Comparison of ENCODE assay signal across 9 mouse cellular contexts in genomic region chr11:30161744-30162143, GRCm38 (mm10).
DNase-seq lines count a peak whose midpoint lies in the region; ATAC-seq and TF ChIP-seq lines count a peak whose summit lies in the region.
"Had no signal": no experiment of that assay in that cellular context is flagged by ENCODE, and none has a peak within 500 bp of the region (broad histone marks: within the 10 kb centered on the region; RNA-seq: fewer than 3 reads in every experiment).

No protein-coding gene starts in this region.

- H3K9me3 ChIP-seq in kidney, embryonic 15.5 days (replicated peaks) = no peaks in the 10 kb centered on the region
- H3K9me3 ChIP-seq in neural tube, embryonic 13.5 days = no peaks in the 10 kb centered on the region
- no peaks in the 10 kb centered on the region for H3K9me3 ChIP-seq in neural tube, embryonic 15.5 days (replicated peaks)
- no peaks in the 10 kb centered on the region for H3K9me3 ChIP-seq in forebrain, embryonic 12.5 days
- H3K9me3 ChIP-seq: forebrain, embryonic 10.5 days had no signal

- H3K4me2 ChIP-seq in kidney, embryonic 15.5 days = no peak overlapping the region
- no peak overlapping the region for H3K4me2 ChIP-seq in neural tube, embryonic 13.5 days
- no peak overlapping the region for H3K4me2 ChIP-seq in neural tube, embryonic 15.5 days
- no peak overlapping the region for H3K4me2 ChIP-seq in forebrain, embryonic 12.5 days

- H3K27me3 ChIP-seq in cerebellum, adult 2 months (ENCODE audit: control insufficient read depth, insufficient read depth, low read length) = no peaks in the 10 kb centered on the region
- no peaks in the 10 kb centered on the region for H3K27me3 ChIP-seq in kidney, embryonic 15.5 days
- no peaks in the 10 kb centered on the region for H3K27me3 ChIP-seq in neural tube, embryonic 13.5 days
- no peaks in the 10 kb centered on the region for H3K27me3 ChIP-seq in neural tube, embryonic 15.5 days (replicated peaks)
- no peaks in the 10 kb centered on the region for H3K27me3 ChIP-seq in forebrain, embryonic 12.5 days

- no peak for DNase-seq in cerebellum, adult 2 months
- DNase-seq in cerebellum, adult 8-10 months = no peak
- DNase-seq in kidney, postnatal 4 days = no peak

- TF ChIP-seq POLR2A in cerebellum, adult 2 months (IDR thresholded peaks at IDR 0.05; ENCODE audit: borderline replicate concordance, insufficient read depth, low read length) = no peak

- no peak overlapping the region for H3K9ac ChIP-seq in kidney, embryonic 15.5 days
- H3K9ac ChIP-seq in neural tube, embryonic 13.5 days = no peak overlapping the region
- no peak overlapping the region for H3K9ac ChIP-seq in neural tube, embryonic 15.5 days (replicated peaks)
- no peak overlapping the region for H3K9ac ChIP-seq in forebrain, embryonic 12.5 days

- 92% methylated on average over 1 of the region's 1 CpGs for WGBS in cerebellum, adult 2 months
- 79% methylated on average over 1 of the region's 1 CpGs for WGBS in kidney, embryonic 15.5 days
- 81% methylated on average over 1 of the region's 1 CpGs for WGBS in neural tube, embryonic 13.5 days
- WGBS in neural tube, embryonic 15.5 days = 97% methylated on average over 1 of the region's 1 CpGs
- 78% methylated on average over 1 of the region's 1 CpGs for WGBS in forebrain, embryonic 12.5 days

- peaks cover 5% of the 10 kb centered on the region; the same call in 1 of the 2 replicates for H3K36me3 ChIP-seq in kidney, embryonic 15.5 days
- peaks cover 17% of the 10 kb centered on the region for H3K36me3 ChIP-seq in neural tube, embryonic 13.5 days
- peaks cover 11% of the 10 kb centered on the region; the same call in 1 of the 2 replicates for H3K36me3 ChIP-seq in neural tube, embryonic 15.5 days
- no peaks in the 10 kb centered on the region; the same call in 1 of the 2 replicates for H3K36me3 ChIP-seq in forebrain, embryonic 12.5 days (replicated peaks)

- no peak overlapping the region for H3K4me3 ChIP-seq in cerebellum, adult 2 months (replicated peaks; ENCODE audit: insufficient read depth, low read depth, low read length)
- H3K4me3 ChIP-seq in kidney, embryonic 15.5 days (replicated peaks) = no peak overlapping the region
- no peak overlapping the region for H3K4me3 ChIP-seq in neural tube, embryonic 13.5 days
- no peak overlapping the region for H3K4me3 ChIP-seq in neural tube, embryonic 15.5 days (replicated peaks)
- no peak overlapping the region for H3K4me3 ChIP-seq in forebrain, embryonic 12.5 days (replicated peaks)
- H3K4me3 ChIP-seq: forebrain, embryonic 10.5 days had no signal

- peak overlapping the region; percentile 68 for H3K27ac ChIP-seq in cerebellum, adult 2 months (ENCODE audit: insufficient read depth, low read length)
- H3K27ac ChIP-seq in kidney, embryonic 15.5 days = peak overlapping the region; percentile 41
- peak overlapping the region; percentile 64 for H3K27ac ChIP-seq in neural tube, embryonic 13.5 days (replicated peaks)
- no peak overlapping the region; the same call in 1 of the 2 replicates for H3K27ac ChIP-seq in neural tube, embryonic 15.5 days (replicated peaks)
- no peak overlapping the region for H3K27ac ChIP-seq in forebrain, embryonic 12.5 days

- peaks cover 37% of the 10 kb centered on the region for H3K4me1 ChIP-seq in cerebellum, adult 2 months (ENCODE audit: control insufficient read depth, insufficient read depth, low read length)
- peaks cover 64% of the 10 kb centered on the region for H3K4me1 ChIP-seq in kidney, embryonic 15.5 days
- H3K4me1 ChIP-seq in neural tube, embryonic 13.5 days (replicated peaks) = peaks cover 48% of the 10 kb centered on the region
- peaks cover 44% of the 10 kb centered on the region for H3K4me1 ChIP-seq in neural tube, embryonic 15.5 days
- H3K4me1 ChIP-seq in forebrain, embryonic 12.5 days = peaks cover 14% of the 10 kb centered on the region

- no peak for ATAC-seq in kidney, embryonic 15.5 days (replicated peaks; ENCODE audit: low FRiP score)
- ATAC-seq in neural tube, embryonic 13.5 days (ENCODE audit: low read depth) = no peak
- ATAC-seq in neural tube, embryonic 15.5 days (ENCODE audit: low FRiP score) = no peak
- ATAC-seq in forebrain, embryonic 12.5 days (ENCODE audit: low FRiP score) = no peak
- no peak for ATAC-seq in erythroblast, adult 5-6 weeks (replicated peaks; ENCODE audit: low FRiP score, poor library complexity, severe bottlenecking)

- TF ChIP-seq CTCF in cerebellum, adult 2 months (IDR thresholded peaks at IDR 0.05; ENCODE audit: borderline replicate concordance, insufficient read depth, low read depth, low read length) = no peak

Comparison
In these comparisons a context has a peak if more than half of its experiments do, and no peak if none do; other contexts are left out.
1. H3K27ac ChIP-seq: peak in cerebellum, adult 2 months (single experiment), kidney, embryonic 15.5 days (single experiment) and neural tube, embryonic 13.5 days (single experiment); none in neural tube, embryonic 15.5 days (single experiment) and forebrain, embryonic 12.5 days (single experiment).